In genomic region chr13:4385541-4385940, GRCm38 (mm10) we compare ENCODE assay signal across 28 mouse cellular contexts. TPM values are rescaled to one million over a fixed set of nuclear protein-coding genes. Genes with fewer than 3 reads are reported as not detected.
DNase-seq lines count a peak whose midpoint lies in the region; ATAC-seq and TF ChIP-seq lines count a peak whose summit lies in the region.
"Had no signal": no experiment of that assay in that cellular context is flagged by ENCODE, and none has a peak within 500 bp of the region (broad histone marks: within the 10 kb centered on the region; RNA-seq: fewer than 3 reads in every experiment).

No protein-coding gene starts in this region.

- intact Hi-C loops in left cerebral cortex, adult 2 months (cut with DNase I): loop anchor here (10.0 kb wide), 1 partner anchor 219 kb away; the partner anchor contains the start of gene Akr1e1

- no peak overlapping the region for H3K4me3 ChIP-seq in layer of hippocampus, adult 2 months
- no peak overlapping the region for H3K4me3 ChIP-seq in left cerebral cortex, adult 2 months
- H3K4me3 ChIP-seq: embryonic facial prominence, embryonic 15.5 days; erythroblast, embryonic 14.5 days; forebrain, embryonic 10.5 days; heart, adult 2 months; heart, embryonic 12.5 days; hindbrain, embryonic 10.5 days had no signal

- ATAC-seq in frontal cortex, adult (ENCODE audit: low TSS enrichment): peak; percentile 92
- ATAC-seq: CD4-positive, CD25-positive, alpha-beta regulatory T cell, adult 4 months; forebrain, embryonic 14.5 days had no signal

- H3K27ac ChIP-seq in layer of hippocampus, adult 2 months: no peak overlapping the region
- no peak overlapping the region for H3K27ac ChIP-seq in left cerebral cortex, adult 2 months
- H3K27ac ChIP-seq: embryonic facial prominence, embryonic 15.5 days; forebrain, embryonic 10.5 days; heart, adult 2 months; hindbrain, embryonic 10.5 days; hindbrain, embryonic 14.5 days had no signal

- no peak for DNase-seq in frontal cortex, postnatal 25 days (ENCODE audit: low spot score in 2 of 2)
- peak; percentile 3 to 9 for DNase-seq in layer of hippocampus, adult 2 months (ENCODE audit: low spot score in 2 of 2)
- no peak for DNase-seq in layer of hippocampus, postnatal 10 days (ENCODE audit: low spot score in 2 of 2)
- peak; percentile 2 to 32 for DNase-seq in left cerebral cortex, adult 9 months (ENCODE audit: low spot score in 2 of 2)
- DNase-seq in left cerebral cortex, adult 2 months (ENCODE audit: extremely low spot score in 1 of 2, low spot score in 2 of 2): no peak
- DNase-seq in right cerebral cortex, adult 2 months (ENCODE audit: low spot score in 2 of 2): peak; percentile 7 to 12
- no peak for DNase-seq in right cerebral cortex, postnatal 14 days
- DNase-seq: adrenal gland, adult 8-10 months; adrenal gland, postnatal 36 days; B cell, adult 2 months; cerebellum, adult 11 months; cerebellum, adult 8-10 months; cerebellum, postnatal 14 days; embryo, embryonic 11 days; gastrocnemius, postnatal 10 days; heart, adult 2 months had no signal

- no peak for TF ChIP-seq CTCF in layer of hippocampus, adult 2 months (conservative IDR thresholded peaks at IDR 0.05)
- TF ChIP-seq CTCF in left cerebral cortex, adult 2 months (IDR thresholded peaks at IDR 0.05): no peak

RNA-seq across cellular contexts. Expression of gene Akr1c6, which starts 48.6 kb away (rescaled TPM):
- total RNA-seq in layer of hippocampus, adult 2 months (2021): not detected
- total RNA-seq in layer of hippocampus, postnatal 10 days (2021): not detected
- total RNA-seq in left cerebral cortex, adult 2 months (2021): not detected
- total RNA-seq: adrenal gland, postnatal 36 days; common myeloid progenitor, adult 5-6 weeks; G1E; gastrocnemius, postnatal 10 days; heart, adult 2 months; heart, postnatal 25 days had no signal

Comparison
In these comparisons a context has a peak if more than half of its experiments do, and no peak if none do; other contexts are left out.
1. DNase-seq: peak in layer of hippocampus, adult 2 months (2 of 2), left cerebral cortex, adult 9 months (2 of 2) and right cerebral cortex, adult 2 months (2 of 2); none in frontal cortex, postnatal 25 days (0 of 2), layer of hippocampus, postnatal 10 days (0 of 2), left cerebral cortex, adult 2 months (0 of 2) and right cerebral cortex, postnatal 14 days (single experiment).